Mouse (Mus musculus): ENCODE data around the gene Anxa4.

Anxa4 gene

DNA sequence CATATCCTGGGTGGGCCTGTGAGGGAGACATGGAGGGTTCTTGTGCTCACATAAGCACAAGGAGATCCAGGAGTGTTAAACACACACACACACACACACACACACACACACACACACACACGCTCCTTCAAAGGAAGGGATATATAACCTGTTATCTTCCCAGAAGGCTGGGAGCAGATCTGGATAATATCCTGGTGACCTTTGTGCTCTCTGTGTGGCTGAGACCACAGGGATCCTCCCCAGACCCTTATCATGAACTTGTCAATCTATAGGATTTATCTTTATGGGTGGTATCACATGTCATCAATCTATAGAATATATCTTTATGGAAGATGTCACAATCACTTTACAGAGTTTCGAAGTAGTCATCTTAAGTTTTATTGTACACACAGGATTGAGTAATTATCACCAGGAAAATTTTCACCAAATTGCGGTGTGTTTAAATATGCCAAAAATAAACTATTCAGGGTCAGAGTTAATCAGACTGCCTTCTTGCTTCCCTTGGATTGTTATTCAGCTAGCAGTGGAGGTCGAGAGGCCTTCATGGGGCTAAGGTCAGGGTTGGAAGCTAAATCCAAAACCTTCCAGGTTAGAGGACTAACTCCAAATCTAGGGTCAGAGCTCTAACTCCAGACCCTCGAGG lies 40.4 kb downstream of the Anxa4 start:
- no peak for DNase-seq (ENCODE audit: low spot score)

DNA sequence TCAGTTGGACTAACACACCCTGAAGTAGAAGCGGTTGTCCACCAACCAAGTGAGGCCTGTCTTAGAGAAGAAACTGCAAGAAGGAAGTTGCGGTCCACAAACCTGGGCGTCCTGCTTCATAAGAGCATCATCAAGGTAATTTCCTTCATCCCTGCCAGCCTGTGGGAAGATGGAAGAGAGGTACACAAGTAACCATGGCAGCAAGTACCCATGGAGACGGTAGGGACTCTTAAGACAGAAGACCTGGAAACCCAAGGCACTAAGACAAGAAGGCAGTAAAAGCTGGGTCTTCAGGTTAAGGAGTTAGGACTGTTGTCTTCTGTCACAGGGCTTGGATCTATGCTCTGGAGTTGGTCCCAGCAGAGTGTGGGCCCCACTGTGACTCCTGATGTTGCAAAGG lies 42.4 kb downstream of the Anxa4 start:
- DNase-seq (ENCODE audit: low spot score) = no peak

DNA sequence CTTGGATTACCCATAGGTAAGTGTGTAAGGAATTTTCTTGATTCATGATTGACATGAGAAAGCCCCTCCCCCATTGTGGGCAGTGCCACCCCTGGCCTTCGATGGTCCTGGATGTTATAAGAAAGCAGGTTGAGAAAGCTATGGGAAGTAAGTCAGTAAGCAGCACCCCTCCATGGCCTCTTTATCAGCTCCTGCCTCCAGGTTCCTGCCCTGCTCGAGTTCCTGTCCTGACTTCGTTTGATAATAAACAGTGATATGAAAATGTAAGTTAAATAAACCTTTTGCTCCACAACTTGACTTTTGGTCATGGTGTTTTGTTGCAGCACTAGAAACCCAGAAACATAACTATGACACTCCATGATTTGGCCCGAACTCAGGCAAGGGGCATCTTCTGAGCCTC lies 43.6 kb downstream of the Anxa4 start:
- DNase-seq (ENCODE audit: low spot score) = no peak

DNA sequence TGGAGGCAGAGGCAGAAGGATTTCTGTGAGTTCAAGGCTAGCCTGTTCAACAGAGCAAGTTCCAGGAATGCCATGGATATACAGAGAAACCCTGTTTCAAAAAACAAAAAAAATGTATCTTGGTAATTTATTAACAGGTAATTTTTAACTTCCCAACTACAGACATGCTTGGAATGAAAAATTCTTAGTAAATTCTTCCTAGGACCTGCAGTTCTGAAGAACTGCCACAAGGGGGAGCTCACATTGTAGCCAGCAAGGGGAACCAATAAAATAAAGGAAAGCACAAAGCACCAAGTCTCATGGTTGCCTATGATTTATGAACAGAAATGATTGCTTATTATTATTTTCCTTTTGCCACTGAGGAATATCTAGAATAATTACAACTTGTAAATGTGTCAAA lies 46.2 kb downstream of the Anxa4 start:
- DNase-seq (ENCODE audit: low spot score) = peak; percentile 35

DNA sequence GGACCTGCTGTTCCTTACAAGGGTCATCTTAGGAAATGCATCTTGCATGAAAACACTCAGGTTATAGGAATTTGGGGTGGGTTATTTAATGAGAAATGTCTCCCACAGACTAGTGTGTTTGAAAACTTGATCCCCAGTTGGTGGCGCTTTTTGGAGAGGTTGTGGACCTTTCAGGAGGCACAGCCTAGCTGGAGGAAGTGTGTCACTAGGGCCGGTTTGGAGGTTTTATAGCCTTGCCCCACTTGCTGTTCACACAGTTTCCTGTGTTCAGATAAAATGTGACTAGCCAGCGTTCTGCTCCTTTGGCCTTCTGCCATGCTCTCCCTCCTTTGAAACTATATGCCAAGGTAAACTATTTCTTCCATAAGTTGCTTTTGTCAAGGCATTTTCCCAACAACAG lies 52.7 kb downstream of the Anxa4 start:
- no peak for DNase-seq (ENCODE audit: low spot score)

DNA sequence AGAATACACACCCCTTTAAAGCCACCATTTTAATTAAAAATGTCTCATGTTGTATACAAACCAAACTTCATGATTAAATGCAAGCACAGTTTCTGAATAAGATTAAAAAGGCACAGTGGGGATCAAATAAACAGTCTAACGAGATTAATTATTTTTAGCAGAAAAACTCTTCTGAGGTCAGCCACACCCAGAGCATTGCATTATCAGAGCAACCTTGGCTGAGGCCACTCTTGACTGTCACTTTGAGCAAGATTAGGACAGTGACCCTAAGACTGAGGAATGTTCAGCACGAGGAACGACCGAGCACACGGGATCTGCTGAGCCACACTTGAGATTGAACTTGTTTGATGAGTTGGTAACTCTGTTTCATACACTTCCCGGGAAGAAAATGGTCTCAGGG lies 56.6 kb downstream of the Anxa4 start:
- DNase-seq (ENCODE audit: low spot score) = no peak

DNA sequence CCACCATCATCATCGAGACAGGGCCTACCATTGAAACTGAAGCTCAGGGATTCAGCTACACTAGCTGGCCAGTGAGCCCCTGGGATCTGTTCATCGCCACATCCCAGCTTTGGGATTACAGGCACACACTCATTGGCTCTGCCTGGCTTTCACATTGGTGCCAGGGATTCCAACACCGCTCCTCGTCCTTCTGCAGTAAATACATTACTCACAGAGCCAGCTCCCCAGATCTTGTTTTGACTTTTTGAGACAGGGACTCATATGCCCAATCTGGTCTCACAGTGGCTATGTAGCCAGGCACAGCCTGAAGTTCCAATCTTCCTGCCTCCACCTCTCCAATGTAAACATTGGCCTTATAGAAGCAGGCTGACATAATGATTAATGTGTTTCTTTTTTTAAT lies 57.1 kb downstream of the Anxa4 start:
- no peak for DNase-seq (ENCODE audit: low spot score)

DNA sequence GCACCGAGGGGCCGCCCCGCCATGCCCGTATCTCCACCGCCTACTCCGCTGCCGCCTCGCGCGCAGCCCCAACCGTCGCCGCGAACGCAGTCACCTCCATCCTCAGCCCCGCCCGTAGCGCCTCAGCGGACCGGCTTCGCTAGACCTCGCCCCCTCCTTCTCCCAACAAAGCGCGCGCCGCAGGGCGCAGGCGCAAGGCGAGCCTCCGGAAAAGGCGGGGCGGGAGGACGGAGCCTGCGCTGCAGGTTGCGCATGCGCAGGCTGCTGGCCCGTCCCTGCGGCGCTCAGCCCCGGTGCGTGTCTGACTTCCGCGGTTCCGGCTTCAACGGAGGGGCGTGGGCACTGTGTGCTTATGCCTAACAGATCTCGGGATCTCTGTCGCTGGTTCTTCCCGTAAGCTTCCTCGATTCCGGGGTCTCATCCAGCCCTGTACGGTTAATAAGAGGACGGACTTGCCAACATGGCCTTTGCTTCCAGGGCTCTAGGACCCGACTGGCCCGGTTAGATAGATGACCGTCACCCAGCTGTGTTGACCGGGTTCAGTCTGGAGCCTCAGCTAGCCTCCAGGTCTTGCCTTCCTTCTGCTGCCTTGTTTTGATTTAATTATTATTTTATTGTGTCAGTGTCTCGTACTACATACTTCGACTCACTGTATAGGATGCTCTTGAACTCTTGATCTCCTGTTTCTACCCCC lies 60.1 kb downstream of the Anxa4 start, which contains the start of gene Gmcl1:
Gene Gmcl1, minus strand, starts transcription at position 201 of the 694 bp plus-strand sequence.
- peak; percentile 88 for DNase-seq (ENCODE audit: low spot score)

DNA sequence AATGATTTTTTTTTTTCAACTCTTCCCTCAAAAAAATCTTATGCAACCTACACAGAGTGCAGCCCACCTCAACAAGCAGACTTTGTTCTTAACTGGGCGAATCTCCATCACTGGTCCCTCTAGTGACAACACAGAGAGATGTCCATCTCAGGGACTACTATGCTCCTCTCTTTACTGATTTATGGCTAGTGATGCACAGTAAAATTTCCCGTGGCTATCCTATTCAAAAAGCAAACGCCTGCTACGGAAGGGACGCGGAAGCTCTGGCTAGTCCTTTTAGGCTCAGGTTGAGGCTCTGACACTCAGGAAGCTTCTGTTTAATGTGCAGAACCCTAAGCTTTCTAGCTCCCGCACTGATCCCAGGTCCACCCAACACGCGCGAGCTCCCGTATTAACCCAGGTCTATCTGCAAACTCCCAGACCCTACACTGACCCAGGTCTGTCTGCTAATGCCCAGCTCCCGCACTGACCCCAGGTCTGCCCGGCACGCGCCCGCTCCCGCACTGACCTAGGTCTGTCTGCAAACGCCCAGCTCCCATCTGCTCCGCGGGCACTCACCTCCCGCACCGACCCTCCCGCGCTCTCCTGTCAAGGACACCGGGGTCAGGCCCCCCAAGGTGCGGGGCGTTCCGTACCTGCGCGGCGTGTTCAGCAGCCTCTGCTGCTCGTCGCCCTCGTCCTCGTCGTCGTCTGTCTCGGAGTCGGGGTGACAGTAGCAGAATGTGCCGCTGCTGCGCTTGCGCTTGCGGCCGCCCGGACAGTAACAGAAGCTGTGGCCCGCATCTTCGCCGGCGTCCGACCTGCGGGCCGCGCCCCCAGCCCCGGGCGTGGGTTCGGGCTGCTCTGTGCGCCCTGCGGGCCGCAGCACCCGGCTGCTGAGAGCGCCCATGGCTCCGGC lies 60.9 kb downstream of the Anxa4 start:
- peak; percentile 18 for DNase-seq (ENCODE audit: low spot score)

DNA sequence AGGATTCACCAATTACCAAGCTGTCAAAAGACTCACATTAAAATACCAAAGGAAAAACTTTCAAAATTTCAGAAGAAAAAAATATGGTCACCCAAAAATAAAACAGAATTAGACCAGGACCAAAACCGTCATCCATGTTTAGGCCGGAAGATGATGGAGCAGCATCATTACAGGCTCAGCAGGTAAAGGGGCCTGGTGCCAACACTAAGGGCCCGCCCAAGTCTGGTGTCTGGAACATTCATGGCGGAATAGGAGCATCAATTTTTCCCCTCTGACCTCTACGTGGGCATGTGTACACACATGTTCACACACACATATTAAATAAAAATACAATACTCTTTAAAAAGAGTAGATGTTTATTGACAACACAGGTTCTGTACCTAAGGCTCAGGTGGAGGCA lies 64.7 kb downstream of the Anxa4 start:
- no peak for DNase-seq (ENCODE audit: low spot score)

DNA sequence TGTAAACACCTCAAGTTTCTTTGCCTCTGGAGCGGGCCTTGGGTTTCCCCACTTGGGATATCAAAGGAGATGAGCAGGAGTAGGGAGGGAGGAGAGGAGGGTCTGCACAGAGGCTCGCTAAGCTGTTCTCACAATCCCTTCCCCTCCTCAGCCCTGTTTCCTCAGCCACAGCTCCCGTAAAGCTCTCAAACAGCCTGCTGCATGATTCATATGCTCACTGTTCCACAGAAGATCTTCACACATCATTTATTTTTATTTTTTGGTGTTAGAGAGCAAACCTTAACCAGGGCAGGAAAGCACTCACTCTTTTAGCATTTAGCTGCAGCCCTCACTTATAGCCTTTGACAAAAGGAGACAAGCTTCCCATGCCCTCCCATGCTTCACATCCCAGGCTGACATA lies 71.4 kb downstream of the Anxa4 start:
- no peak for DNase-seq (ENCODE audit: low spot score)

DNA sequence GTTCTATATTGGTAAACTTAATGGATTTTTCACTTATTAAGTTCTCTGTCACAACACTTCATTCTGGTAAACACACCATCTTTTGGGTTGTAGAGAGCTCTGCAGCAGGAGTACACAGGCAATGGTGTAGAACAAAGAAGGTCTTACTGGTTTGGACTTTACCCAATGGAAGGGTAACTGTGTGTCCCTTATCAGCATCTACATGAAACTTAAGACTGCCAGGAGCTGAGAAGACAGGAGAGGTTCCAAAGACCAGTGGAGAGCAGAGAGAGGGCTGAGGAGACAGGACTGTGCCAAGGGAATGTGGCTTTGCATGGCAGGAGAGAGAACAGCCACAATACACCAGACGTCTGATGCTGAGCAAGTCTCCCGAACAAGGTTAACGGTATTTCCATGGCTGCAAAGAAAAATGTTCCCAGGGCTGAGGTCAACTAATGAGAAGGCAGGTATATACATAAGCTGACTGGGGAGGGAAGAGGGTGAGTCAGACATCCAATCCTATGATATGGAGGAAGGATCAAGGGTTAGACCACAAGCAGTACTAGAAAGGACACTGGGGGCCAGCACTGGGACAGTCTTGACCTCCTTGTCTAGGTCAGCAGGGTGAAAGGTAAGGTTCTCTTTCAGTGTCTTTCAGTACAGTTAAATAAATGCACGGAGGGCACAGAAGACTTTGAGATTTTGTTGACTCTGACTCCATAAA lies 85.2 kb downstream of the Anxa4 start:
- no peak for DNase-seq (ENCODE audit: low spot score)

DNA sequence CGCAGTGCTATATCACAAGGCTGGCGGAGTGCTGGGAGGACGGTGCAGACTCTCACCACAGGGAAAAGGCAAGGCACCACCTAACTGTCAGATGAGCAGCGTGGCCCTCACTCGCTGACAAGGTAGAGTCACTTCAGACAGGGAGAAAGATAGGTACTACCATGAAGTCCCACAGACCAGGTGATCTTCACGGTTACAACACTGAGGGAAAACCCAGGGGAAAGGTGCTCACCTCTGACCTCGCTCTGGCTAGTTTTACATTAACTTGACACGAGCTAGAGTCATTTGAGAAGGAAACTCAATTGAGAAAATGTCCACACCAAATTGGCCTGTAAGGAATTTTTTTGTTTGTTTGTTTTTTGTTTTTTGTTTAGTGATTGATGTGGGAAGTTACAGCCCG lies 90.8 kb downstream of the Anxa4 start:
- no peak for DNase-seq (ENCODE audit: low spot score)

DNA sequence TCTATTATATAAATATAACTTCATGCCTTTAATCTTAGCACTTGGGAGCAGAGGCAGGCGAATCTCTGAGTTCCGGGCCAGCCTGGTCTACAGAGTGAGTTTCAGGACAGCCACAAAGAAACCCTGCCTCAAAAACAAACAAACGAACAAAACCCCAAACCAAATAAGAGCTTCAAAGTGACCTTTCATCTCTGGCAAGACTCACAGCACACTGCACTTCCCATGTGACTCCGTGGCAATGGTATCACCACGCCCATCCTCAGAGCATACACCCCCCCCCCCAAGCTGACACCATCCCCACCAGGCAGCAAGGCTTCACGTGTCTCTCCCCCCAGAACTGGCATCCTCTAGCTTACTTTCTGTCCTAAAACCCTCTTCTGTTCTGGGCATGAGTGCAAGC lies 95.5 kb downstream of the Anxa4 start:
- no peak for DNase-seq (ENCODE audit: low spot score)

DNA sequence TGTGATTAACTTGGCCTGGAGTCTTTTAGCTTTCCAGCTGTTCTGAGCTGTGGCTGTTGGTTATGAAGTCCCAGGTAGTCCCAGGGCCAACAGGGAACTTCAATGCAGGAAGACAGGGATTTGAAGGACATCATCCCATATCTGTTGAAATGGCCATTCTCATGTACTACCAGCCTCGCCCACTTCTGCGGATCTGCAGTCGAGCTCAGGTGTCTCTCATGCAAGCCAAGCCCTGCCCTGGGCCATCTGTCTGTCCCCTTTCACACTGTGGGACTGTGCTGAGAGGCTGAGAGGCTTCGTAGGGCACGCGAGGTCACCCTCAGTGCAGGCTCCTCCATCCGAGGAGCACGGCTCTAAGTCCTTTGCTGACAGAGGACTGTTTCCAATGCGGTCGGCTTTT lies 97.2 kb downstream of the Anxa4 start:
- DNase-seq (ENCODE audit: low spot score) = no peak

DNA sequence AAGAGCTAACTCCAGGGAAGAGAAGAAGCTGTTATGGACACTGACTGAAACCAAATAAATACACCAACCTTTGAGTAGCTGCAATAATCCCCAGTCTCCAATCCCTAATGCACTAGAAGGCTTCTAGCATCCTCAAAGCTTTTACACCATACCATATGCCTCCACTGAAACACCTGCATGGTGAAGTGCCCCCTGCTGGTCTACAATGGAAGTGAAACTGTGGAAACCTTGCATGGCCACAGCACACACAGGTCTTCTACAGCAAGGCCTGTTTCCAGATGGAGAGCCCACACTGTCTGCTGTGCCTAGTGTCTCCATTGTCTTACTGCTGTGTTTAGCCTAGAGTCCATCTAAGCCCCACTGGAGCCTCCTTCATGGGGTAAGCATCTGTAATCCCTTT lies 98.9 kb downstream of the Anxa4 start:
- DNase-seq (ENCODE audit: low spot score) = peak; percentile 48

DNA sequence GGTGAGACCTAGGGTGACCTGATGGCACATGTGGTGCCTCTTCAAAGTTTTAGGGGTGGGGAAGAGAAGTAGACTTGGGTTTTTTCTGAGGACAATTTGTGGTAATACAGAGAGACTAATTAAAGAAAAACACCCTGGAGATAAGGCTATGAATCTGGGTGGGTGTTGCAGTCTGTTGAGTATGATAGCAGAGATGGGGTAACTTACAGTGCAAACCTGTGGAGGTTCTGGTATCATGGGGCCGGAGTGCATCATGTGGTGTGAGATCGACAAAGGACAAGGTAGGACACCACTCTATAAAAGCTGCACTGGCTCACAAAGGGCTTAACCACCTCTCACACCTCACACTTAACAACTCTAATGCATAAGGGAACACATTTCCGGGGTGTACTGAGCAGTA lies 103.7 kb downstream of the Anxa4 start:
- DNase-seq (ENCODE audit: low spot score) = no peak

DNA sequence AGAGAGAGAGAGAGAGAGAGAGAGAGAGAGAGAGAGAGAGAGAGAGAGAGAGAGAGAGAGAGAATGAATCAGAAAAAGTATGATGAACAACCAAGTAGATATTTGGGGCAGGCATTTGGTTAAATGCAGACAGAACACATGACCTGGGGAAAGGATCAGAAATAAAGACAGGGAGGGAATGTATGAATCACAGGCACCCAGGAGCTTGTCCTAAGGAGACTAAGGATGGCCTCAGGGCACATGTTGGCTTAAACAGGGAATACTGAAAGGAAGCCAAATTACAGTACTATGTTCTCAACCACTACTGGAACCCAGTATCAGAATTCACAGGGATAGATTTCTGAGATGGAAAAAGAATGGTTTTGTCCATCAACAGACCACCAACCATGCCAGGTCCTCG lies 106.4 kb downstream of the Anxa4 start:
- no peak for DNase-seq (ENCODE audit: low spot score)
